Mouse (Mus musculus) liver, postnatal 0 days (tissue): ENCODE results near the gene Hacl1. TPM values are rescaled to one million over a fixed set of nuclear protein-coding genes. Genes with fewer than 3 reads are reported as not detected.
"Not testable (repeated sequence)": the region's sequence is repeated elsewhere in the genome, so short reads cannot be mapped to it uniquely, and the experiment has no call there.

Experiments used
- ATAC-seq: fragments of 200-750 bp; cut with Nextera tagmentation; 2 replicates; pipeline ENCODE4 v1.8.0; 2017; ENCODE audit warnings: mild to moderate bottlenecking, moderate library complexity
- DNase-seq: peaks from one replicate; pipeline ENCODE4 v3.0.0-alpha.2; 2016
- H3K27ac ChIP-seq: fragments of 300-500 bp; sonication (generic); 2 replicates; pipeline ENCODE4 v1.5.1; 2014; ENCODE audit warnings: antibody characterized with exemption, moderate library complexity, mild to moderate bottlenecking, low read depth
- H3K27me3 ChIP-seq: fragments of 300-500 bp; sonication (generic); 2 replicates; pipeline ENCODE4 v1.6.1; 2014; ENCODE audit warnings: low read length, control low read depth, mixed read lengths; ENCODE audit not compliant: insufficient read depth
- H3K36me3 ChIP-seq: fragments of 300-500 bp; sonication (generic); replicated peaks from 2 replicates; pipeline ENCODE4 v1.6.1; 2014; ENCODE audit warnings: mild to moderate bottlenecking, control low read depth, low read length, moderate library complexity, mixed read lengths; ENCODE audit not compliant: insufficient read depth
- H3K4me1 ChIP-seq: fragments of 300-500 bp; sonication (generic); 2 replicates; pipeline ENCODE4 v1.6.1; 2014; ENCODE audit warnings: antibody characterized with exemption, mild to moderate bottlenecking, control low read depth; ENCODE audit not compliant: insufficient read depth
- H3K4me2 ChIP-seq: fragments of 300-500 bp; sonication (generic); 2 replicates; pipeline ENCODE4 v1.6.1; 2014; ENCODE audit warnings: low read depth, mild to moderate bottlenecking, low read length, moderate library complexity, mixed read lengths
- H3K4me3 ChIP-seq: fragments of 300-500 bp; sonication (generic); 2 replicates; pipeline ENCODE4 v1.5.1; 2014; ENCODE audit warnings: low read depth, low read length
- H3K9ac ChIP-seq: fragments of 300-500 bp; sonication (generic); replicated peaks from 2 replicates; pipeline ENCODE4 v1.6.1; 2014; ENCODE audit warnings: mild to moderate bottlenecking, moderate library complexity
- H3K9me3 ChIP-seq: fragments of 300-500 bp; sonication (generic); 2 replicates; pipeline ENCODE4 v1.6.1; 2016; ENCODE audit warnings: mild to moderate bottlenecking, control low read depth, low read length, mixed read lengths
- CTCF ChIP-seq: sonication (generic); IDR thresholded peaks from 2 replicates; pipeline ENCODE4 v1.5.1; 2016; ENCODE audit warnings: antibody characterized with exemption, low read depth
- EP300 ChIP-seq: IDR thresholded peaks from 2 replicates; pipeline ENCODE4 v1.6.1; 2016; ENCODE audit warnings: antibody characterized with exemption, low read depth, mild to moderate bottlenecking
- WGBS: fragments of 180-500 bp; shearing (Covaris S2); extraction: QIAGEN DNeasy Blood & Tissue Kit; methylation state at CpG from one replicate; pipeline ENCODE4 v1.1.7; 2014; ENCODE audit not compliant: insufficient replicate concordance; 5-methylcytosine and 5-hydroxymethylcytosine counted together
- polyA plus RNA-seq: library from polyadenylated mRNA; unstranded; fragments of >200 nt; fragmentation: Nextera tagmentation; extraction: Ambion mirVana; gene quantifications from 2 replicates; pipeline ENCODE4 v1.2.1, GENCODE M21; 2015

The Hacl1 gene
- polyA plus RNA-seq, 1 experiment from 2014 or later, result 310 TPM

- WGBS, result 56% methylated on average over 3 of the region's 3 CpGs
- H3K27ac ChIP-seq, result no peak overlapping the region
- peaks cover 46% of the 10 kb centered on the region for H3K36me3 ChIP-seq
- TF ChIP-seq CTCF (no peak), EP300 (no peak)
- ATAC-seq (no peak), DNase-seq (no peak)
- no peaks in the 10 kb centered on the region for H3K9me3 ChIP-seq
- H3K4me1 ChIP-seq, result no peaks in the 10 kb centered on the region
- no peak overlapping the region for H3K4me3 ChIP-seq
- H3K9ac ChIP-seq, result no peak overlapping the region
- H3K27me3 ChIP-seq, result no peaks in the 10 kb centered on the region
- H3K4me2 ChIP-seq, result no peak overlapping the region
These were observed 23.1 kb downstream of the Hacl1 start for GRCm38 (mm10) chr14:31617997-31618396.

GRCm38 (mm10) chr14:31617204-31617603 is 23.9 kb downstream of the Hacl1 start:
- Histone ChIP-seq H3K9me3 (no peaks in the 10 kb centered on the region), H3K4me3 (no peak overlapping the region), H3K27me3 (no peaks in the 10 kb centered on the region), H3K36me3 (peaks cover 49% of the 10 kb centered on the region), H3K9ac (no peak overlapping the region), H3K4me2 (no peak overlapping the region), H3K4me1 (no peaks in the 10 kb centered on the region), H3K27ac (no peak overlapping the region)
- no peak for DNase-seq
- WGBS, result 87% methylated on average over 9 of the region's 9 CpGs
- ATAC-seq, result no peak
- no peak for TF ChIP-seq EP300
- TF ChIP-seq CTCF, result no peak

DNA sequence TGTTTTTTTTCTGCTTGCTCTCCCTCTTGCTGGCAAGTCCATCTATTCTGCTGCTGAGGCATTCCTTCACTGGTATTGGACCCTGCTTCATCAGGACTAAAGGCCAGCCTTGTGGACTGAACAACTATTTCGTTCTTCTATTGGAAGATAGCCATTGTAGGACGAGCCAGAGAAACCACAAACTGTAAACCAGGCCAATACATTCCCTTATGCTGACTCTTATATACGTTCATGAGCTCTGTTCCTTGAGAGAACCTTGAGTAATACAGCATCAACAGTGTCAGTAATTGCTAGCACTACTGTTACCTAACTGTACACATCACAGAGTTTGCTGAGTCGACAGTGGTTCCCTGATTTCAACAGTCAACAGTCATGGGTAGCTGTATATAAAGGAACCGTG is 27.4 kb downstream of the Hacl1 start:
- Histone ChIP-seq H3K27me3 (no peaks in the 10 kb centered on the region), H3K9me3 (no peaks in the 10 kb centered on the region), H3K9ac (no peak overlapping the region), H3K27ac (no peak overlapping the region), H3K4me1 (no peaks in the 10 kb centered on the region), H3K4me2 (no peak overlapping the region), H3K36me3 (peaks cover 37% of the 10 kb centered on the region), H3K4me3 (no peak overlapping the region)
- DNase-seq, result no peak
- 67% methylated on average over 5 of the region's 5 CpGs for WGBS
- ATAC-seq, result no peak
- TF ChIP-seq EP300 (no peak), CTCF (no peak)

DNA sequence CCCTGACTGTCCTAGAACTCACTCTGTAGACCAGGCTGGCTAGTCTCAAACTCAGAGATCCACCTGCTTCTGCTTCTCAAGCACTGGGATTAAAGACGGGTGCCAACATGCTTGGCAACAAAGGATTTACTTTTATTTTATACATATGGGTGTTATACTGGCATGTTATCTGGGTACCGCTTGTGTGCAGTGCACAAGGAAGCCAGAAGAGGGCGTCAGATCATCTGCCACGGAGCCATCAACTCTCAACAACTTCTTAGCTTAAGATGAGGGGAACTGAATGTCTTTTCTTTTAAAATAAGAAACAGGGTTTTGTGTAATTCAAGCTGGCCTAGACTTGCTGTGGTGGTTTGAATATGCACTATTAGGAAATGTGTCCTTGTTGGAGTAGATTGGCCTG is 29.1 kb downstream of the Hacl1 start:
- H3K4me3 ChIP-seq, result no peak overlapping the region
- TF ChIP-seq EP300, result no peak
- TF ChIP-seq CTCF, result peak; percentile 46
- 69% methylated on average over 4 of the region's 4 CpGs for WGBS
- H3K36me3 ChIP-seq, result peaks cover 29% of the 10 kb centered on the region
- no peak overlapping the region for H3K9ac ChIP-seq
- H3K27ac ChIP-seq, result no peak overlapping the region
- no peaks in the 10 kb centered on the region for H3K9me3 ChIP-seq
- no peaks in the 10 kb centered on the region for H3K4me1 ChIP-seq
- ATAC-seq (no peak), DNase-seq (no peak)
- H3K4me2 ChIP-seq, result no peak overlapping the region
- no peaks in the 10 kb centered on the region for H3K27me3 ChIP-seq

DNA sequence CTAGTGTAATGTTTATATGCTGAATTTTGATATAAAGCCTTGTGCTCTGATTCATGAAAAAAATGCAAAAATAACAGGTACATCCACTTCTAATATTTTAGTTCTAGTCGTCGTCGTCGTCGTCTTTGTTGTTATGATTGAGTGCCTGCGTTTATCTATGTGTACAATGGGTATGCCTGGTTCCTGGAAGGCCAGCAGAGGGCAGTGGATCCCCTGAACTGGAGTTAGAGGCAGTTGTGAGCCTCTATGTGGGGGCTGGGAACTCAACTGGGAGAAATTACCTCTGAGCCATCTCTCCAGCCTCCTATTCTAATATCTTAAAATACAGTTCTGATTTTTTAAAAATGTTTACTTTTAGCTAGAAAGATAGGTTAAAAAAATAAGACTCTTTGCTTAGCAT is 35.6 kb downstream of the Hacl1 start:
- no peak for DNase-seq
- Histone ChIP-seq H3K9ac (no peak overlapping the region), H3K4me3 (no peak overlapping the region), H3K4me1 (0 out of 2 replicates have a peak, but pooled peaks cover 5% of the 10 kb centered on the region), H3K36me3 (peaks cover 20% of the 10 kb centered on the region), H3K9me3 (no peaks in the 10 kb centered on the region), H3K27me3 (no peaks in the 10 kb centered on the region), H3K27ac (no peak overlapping the region), H3K4me2 (no peak overlapping the region)
- peak; percentile 54 for TF ChIP-seq CTCF
- no peak for TF ChIP-seq EP300
- no peak for ATAC-seq
- WGBS, result 69% methylated on average over 6 of the region's 6 CpGs

DNA sequence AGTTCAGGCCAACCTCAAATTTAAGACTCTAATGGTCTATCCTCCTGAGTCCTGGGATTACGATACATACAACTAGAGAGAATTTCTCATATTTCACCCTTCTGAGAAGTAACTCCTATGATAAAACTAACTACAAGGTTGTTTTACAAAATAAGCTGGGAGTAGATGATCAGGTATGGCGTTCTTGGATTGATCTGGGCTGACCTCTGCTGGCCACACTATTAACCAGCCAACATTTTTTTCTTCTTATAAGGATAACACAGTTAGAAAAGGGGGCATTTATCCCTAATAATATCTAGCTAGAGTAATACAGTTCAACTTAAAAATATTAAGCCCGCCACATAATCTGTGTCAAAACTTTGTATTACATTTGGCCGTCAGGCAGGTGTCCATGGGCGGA is 36.2 kb downstream of the Hacl1 start:
- Histone ChIP-seq H3K9ac (no peak overlapping the region), H3K27me3 (no peaks in the 10 kb centered on the region), H3K4me1 (0 out of 2 replicates have a peak, but pooled peaks cover 5% of the 10 kb centered on the region), H3K4me2 (no peak overlapping the region), H3K36me3 (peaks cover 18% of the 10 kb centered on the region), H3K9me3 (no peaks in the 10 kb centered on the region), H3K27ac (no peak overlapping the region), H3K4me3 (no peak overlapping the region)
- TF ChIP-seq CTCF, result peak; percentile 63
- no peak for TF ChIP-seq EP300
- no peak for DNase-seq
- ATAC-seq, result no peak
- 79% methylated on average over 5 of the region's 5 CpGs for WGBS

DNA sequence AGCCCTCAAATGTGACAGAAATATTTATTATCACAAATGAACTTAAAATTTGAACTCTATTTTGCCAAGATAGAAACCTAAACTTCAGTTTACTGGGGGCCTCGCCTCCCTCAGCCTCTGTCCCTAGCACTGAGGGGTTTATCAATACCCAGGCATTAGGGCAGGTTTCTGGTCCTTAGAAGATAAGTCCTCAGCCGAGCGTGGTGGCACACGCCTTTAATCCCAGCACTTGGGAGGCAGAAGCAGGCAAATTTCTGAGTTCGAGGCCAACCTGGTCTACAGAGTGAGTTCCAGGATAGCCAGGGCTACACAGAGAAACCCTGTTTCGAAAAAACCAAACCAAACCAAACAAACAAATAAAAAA is 38.5 kb downstream of the Hacl1 start:
- not testable (repeated sequence) for H3K27me3 ChIP-seq, H3K4me1 ChIP-seq, H3K27ac ChIP-seq, H3K4me3 ChIP-seq, H3K9me3 ChIP-seq, H3K9ac ChIP-seq, DNase-seq, H3K4me2 ChIP-seq
- WGBS, result 61% methylated on average over 6 of the region's 6 CpGs
- H3K36me3 ChIP-seq, result peaks cover 12% of the 10 kb centered on the region
- peak; percentile 82 for TF ChIP-seq EP300
- ATAC-seq, result peak; percentile 82
